Mouse (Mus musculus): ENCODE data around the gene Frmpd4. TPM values are rescaled to one million over a fixed set of nuclear protein-coding genes. Genes with fewer than 3 reads are reported as not detected.
A peak's percentile ranks its signal among the peaks of the same experiment; 100 is the strongest.

The Frmpd4 gene
- polyA plus RNA-seq, 1 experiment from 2014 or later = 0.03 TPM

DNA sequence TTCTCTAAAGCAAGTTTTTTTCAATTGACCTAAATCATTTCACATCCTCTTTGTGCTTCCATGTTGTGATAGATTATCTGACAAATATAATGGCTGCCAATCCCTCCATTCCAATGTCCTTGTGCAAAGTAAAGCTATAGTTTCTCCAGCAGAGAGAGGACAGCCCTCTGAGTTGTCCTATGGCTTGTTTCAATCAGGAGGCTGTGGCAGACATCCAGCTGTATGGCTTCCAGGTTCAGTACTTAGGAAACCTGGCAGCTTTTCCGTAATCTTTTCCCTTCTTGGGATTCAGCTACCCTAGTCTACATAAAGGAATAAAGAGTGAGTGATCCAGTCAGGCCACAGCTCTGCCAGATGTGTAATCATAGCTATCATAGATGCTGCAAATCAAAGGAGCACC, 145.8 kb downstream of the Frmpd4 start:
- no peak for TF ChIP-seq CTCF (IDR thresholded peaks at IDR 0.05; ENCODE audit: low read depth)
- H3K36me3 ChIP-seq (ENCODE audit: insufficient read depth) = no peaks in the 10 kb centered on the region
- no peak overlapping the region for H3K4me3 ChIP-seq (ENCODE audit: low read depth, low read length)
- DNase-seq (peak; percentile 44), ATAC-seq (ENCODE audit: insufficient read depth) (no peak)
- no peak overlapping the region for H3K27ac ChIP-seq (ENCODE audit: low read depth)
- H3K27me3 ChIP-seq (ENCODE audit: insufficient read depth, low read length) = no peaks in the 10 kb centered on the region
- 52% methylated on average over 1 of the region's 1 CpGs for WGBS
- H3K9ac ChIP-seq = no peak overlapping the region
- H3K9me3 ChIP-seq (ENCODE audit: low read depth, low read length) = no peaks in the 10 kb centered on the region
- no peaks in the 10 kb centered on the region for H3K4me1 ChIP-seq (ENCODE audit: insufficient read depth)
- no peak overlapping the region for H3K4me2 ChIP-seq

DNA sequence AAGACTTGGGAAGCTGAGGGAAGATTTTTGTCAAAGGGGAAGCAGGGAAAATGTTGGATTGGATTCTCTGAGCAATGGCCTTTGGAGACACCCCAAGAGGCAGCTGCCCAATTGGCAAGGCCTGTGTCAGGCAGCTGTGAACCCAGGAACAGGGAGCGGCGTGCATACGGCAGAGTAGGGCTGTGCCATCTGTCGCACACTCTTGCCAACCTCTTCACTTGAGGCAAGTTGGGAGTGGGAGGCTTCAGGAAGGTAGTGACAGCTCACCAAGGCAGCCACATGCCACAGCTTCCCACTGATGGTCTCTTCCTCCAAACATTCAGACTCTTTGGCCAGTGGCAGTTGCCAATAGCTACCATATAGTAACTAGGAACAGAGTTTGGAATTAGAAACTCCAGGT, 147.2 kb downstream of the Frmpd4 start:
- no peak for ATAC-seq (ENCODE audit: insufficient read depth)
- no peak for TF ChIP-seq CTCF (IDR thresholded peaks at IDR 0.05; ENCODE audit: low read depth)
- 93% methylated on average over 4 of the region's 4 CpGs for WGBS
- H3K4me2 ChIP-seq = no peak overlapping the region
- H3K9ac ChIP-seq = no peak overlapping the region
- no peaks in the 10 kb centered on the region for H3K4me1 ChIP-seq (ENCODE audit: insufficient read depth)
- H3K27me3 ChIP-seq (ENCODE audit: insufficient read depth, low read length) = no peaks in the 10 kb centered on the region
- no peak for DNase-seq
- no peak overlapping the region for H3K4me3 ChIP-seq (ENCODE audit: low read depth, low read length)
- H3K27ac ChIP-seq (ENCODE audit: low read depth) = no peak overlapping the region
- H3K36me3 ChIP-seq (ENCODE audit: insufficient read depth) = no peaks in the 10 kb centered on the region
- H3K9me3 ChIP-seq (ENCODE audit: low read depth, low read length) = no peaks in the 10 kb centered on the region

DNA sequence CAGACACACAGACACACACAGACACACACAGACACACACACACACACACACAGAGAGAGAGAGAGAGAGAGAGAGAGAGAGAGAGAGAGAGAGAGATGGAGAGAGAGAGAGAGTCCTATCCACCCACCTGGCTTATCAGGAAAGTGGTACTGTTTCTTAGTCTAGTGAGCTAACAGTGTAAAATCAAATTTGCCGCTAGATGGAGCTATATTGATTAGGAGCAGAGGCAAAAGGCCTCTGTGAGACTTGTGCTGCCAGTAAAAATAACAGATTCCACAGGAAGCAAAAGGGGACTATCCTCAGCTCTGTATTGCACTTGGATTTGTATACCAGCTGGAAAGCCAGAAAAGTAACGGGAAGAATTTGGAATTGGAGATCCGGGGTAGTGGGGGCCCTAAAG, 161.6 kb downstream of the Frmpd4 start:
- Histone ChIP-seq H3K9ac (no peak overlapping the region), H3K36me3 (ENCODE audit: insufficient read depth) (no peaks in the 10 kb centered on the region), H3K9me3 (ENCODE audit: low read depth, low read length) (no peaks in the 10 kb centered on the region), H3K4me2 (no peak overlapping the region), H3K27me3 (ENCODE audit: insufficient read depth, low read length) (no peaks in the 10 kb centered on the region), H3K4me1 (ENCODE audit: insufficient read depth) (no peaks in the 10 kb centered on the region), H3K27ac (ENCODE audit: low read depth) (no peak overlapping the region), H3K4me3 (ENCODE audit: low read depth, low read length) (no peak overlapping the region)
- peak; percentile 30; the same call in 1 of the 2 replicates for TF ChIP-seq CTCF (IDR thresholded peaks at IDR 0.05; ENCODE audit: low read depth)
- ATAC-seq (ENCODE audit: insufficient read depth) = no peak; the same call in 1 of the 2 replicates
- 23% methylated on average over 3 of the region's 3 CpGs for WGBS
- peak; percentile 80 for DNase-seq

DNA sequence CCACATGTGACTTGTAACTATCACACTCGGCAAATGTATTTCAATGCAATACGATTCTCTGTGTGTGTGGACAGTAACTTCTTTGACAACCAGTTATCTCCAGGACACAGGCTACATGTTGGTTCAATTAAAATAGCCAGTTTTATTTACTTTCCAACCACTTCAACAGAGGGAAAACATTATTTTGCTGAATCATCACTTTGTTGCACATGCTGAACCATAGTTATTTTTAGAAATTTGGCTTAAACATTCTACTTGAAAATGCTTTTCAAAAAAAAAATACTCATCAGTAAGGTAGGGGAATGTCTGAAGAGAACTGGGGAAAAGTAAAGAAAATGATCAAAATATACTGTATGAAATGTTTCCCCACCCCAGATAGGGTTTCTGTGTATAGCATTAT, 173.5 kb downstream of the Frmpd4 start:
- no peak overlapping the region for H3K4me2 ChIP-seq
- whole genome bisulfite sequencing = 72% methylated on average over 2 of the region's 2 CpGs
- no peak overlapping the region for H3K9ac ChIP-seq
- H3K9me3 ChIP-seq (ENCODE audit: low read depth, low read length) = no peaks in the 10 kb centered on the region
- H3K4me3 ChIP-seq (ENCODE audit: low read depth, low read length) = no peak overlapping the region
- no peak for ATAC-seq (ENCODE audit: insufficient read depth)
- H3K36me3 ChIP-seq (ENCODE audit: insufficient read depth) = no peaks in the 10 kb centered on the region
- no peaks in the 10 kb centered on the region for H3K27me3 ChIP-seq (ENCODE audit: insufficient read depth, low read length)
- H3K4me1 ChIP-seq (ENCODE audit: insufficient read depth) = no peaks in the 10 kb centered on the region
- no peak for TF ChIP-seq CTCF (IDR thresholded peaks at IDR 0.05; ENCODE audit: low read depth)
- H3K27ac ChIP-seq (ENCODE audit: low read depth) = no peak overlapping the region
- DNase-seq = no peak

DNA sequence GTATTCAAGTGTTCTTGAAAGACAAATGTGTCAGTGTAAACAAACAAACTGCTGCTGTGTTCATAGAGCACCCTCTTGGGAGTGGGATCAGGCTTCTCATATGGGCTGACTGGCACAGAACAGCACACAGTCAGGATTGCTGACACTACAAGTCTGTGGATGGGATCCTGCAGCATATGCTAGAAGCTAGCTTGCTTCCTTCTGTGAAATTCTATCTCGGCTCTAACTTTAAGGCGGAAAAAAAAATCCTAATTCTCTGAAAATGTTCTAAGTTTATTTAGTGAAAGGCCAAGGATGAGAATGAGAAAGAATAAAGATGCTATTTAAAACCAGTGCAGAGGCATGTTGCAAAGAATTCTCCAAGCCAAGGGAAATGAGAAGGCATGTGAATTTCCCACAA, 226.6 kb downstream of the Frmpd4 start:
- H3K27ac ChIP-seq (ENCODE audit: low read depth) = no peak overlapping the region
- no peak overlapping the region for H3K4me2 ChIP-seq
- ATAC-seq (ENCODE audit: insufficient read depth) = no peak
- no peaks in the 10 kb centered on the region for H3K36me3 ChIP-seq (ENCODE audit: insufficient read depth)
- H3K4me3 ChIP-seq (ENCODE audit: low read depth, low read length) = no peak overlapping the region
- H3K27me3 ChIP-seq (ENCODE audit: insufficient read depth, low read length) = no peaks in the 10 kb centered on the region
- H3K9ac ChIP-seq = no peak overlapping the region
- no peak for TF ChIP-seq CTCF (IDR thresholded peaks at IDR 0.05; ENCODE audit: low read depth)
- no peak for DNase-seq
- no peaks in the 10 kb centered on the region for H3K9me3 ChIP-seq (ENCODE audit: low read depth, low read length)
- WGBS = 86% methylated on average over 2 of the region's 2 CpGs
- no peaks in the 10 kb centered on the region for H3K4me1 ChIP-seq (ENCODE audit: insufficient read depth)

DNA sequence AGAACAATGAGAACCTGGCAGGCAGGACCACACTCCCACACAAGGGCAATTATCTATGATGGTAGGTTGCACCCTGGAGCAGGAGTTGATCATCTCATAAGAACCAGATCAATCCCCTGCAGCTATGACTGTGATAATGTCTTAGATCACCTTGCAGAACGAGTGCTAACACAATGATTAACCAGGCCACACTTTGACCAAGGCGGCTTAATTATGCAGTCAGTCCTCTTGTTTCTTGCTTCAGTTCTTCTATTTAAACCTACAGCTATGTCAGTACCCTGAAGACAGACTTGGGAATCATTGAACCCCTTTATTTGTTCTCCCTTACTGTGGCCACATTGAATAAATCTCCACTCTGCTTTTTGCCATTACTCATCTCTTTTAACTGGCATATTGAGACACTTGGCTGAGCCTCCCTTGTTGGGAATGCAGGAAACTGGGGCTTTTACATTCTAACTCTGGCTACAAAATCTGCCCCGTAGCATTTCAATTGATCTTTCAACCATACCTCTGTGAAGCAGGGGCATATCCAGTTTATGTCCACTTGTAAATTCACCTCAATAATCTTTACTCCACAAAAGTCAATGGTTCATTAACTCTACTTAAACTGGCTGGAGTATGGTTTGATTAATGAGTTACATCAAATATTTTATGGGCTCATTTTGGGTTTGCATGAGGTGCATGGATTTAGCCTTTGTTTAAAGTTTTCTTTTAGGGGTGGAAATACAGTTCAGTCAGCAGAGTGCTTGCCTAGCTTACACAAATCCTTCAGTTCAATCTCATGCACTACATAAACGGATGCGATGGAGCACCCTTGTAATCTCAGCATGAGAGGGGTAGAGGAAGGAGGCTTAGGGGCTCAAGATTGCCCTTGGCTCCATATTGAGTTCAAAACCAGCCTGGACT, 227.5 kb downstream of the Frmpd4 start:
- H3K4me2 ChIP-seq = no peak overlapping the region
- no peak overlapping the region for H3K27ac ChIP-seq (ENCODE audit: low read depth)
- WGBS = 72% methylated on average over 5 of the region's 5 CpGs
- ATAC-seq (ENCODE audit: insufficient read depth) (no peak), DNase-seq (no peak)
- no peaks in the 10 kb centered on the region for H3K27me3 ChIP-seq (ENCODE audit: insufficient read depth, low read length)
- no peaks in the 10 kb centered on the region for H3K9me3 ChIP-seq (ENCODE audit: low read depth, low read length)
- no peak overlapping the region for H3K9ac ChIP-seq
- H3K4me1 ChIP-seq (ENCODE audit: insufficient read depth) = no peaks in the 10 kb centered on the region
- no peak overlapping the region for H3K4me3 ChIP-seq (ENCODE audit: low read depth, low read length)
- no peaks in the 10 kb centered on the region for H3K36me3 ChIP-seq (ENCODE audit: insufficient read depth)
- TF ChIP-seq CTCF (IDR thresholded peaks at IDR 0.05; ENCODE audit: low read depth) = no peak

DNA sequence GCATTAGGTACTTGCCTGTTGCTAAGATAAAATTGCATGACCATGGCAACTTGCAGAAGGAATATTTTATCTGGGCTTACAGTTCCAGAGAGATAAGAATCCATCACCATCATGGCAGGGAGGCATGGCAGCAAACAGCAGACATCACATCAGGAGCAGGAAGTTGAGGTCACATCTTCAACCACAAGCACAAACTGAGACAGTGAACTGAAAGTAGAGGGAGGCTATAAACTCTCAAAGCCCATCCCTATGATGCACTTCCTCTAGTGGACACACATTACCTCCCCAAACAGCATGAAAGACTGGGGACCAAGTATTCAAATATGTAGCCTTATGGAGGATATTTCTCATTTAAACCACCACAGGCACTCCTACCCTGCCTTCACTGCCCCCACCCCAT, 238.8 kb downstream of the Frmpd4 start:
- no peak overlapping the region for H3K27ac ChIP-seq (ENCODE audit: low read depth)
- no peak overlapping the region for H3K4me2 ChIP-seq
- ATAC-seq (ENCODE audit: insufficient read depth) (no peak), DNase-seq (no peak)
- no peaks in the 10 kb centered on the region for H3K36me3 ChIP-seq (ENCODE audit: insufficient read depth)
- no peak overlapping the region for H3K4me3 ChIP-seq (ENCODE audit: low read depth, low read length)
- no peak overlapping the region for H3K9ac ChIP-seq
- no peaks in the 10 kb centered on the region for H3K27me3 ChIP-seq (ENCODE audit: insufficient read depth, low read length)
- H3K9me3 ChIP-seq (ENCODE audit: low read depth, low read length) = no peaks in the 10 kb centered on the region
- H3K4me1 ChIP-seq (ENCODE audit: insufficient read depth) = no peaks in the 10 kb centered on the region
- no peak for TF ChIP-seq CTCF (IDR thresholded peaks at IDR 0.05; ENCODE audit: low read depth)

Measured in lung, embryonic 14.5 days (tissue).